ENCODE assay signal across 8 mouse cellular contexts in the genomic region with DNA sequence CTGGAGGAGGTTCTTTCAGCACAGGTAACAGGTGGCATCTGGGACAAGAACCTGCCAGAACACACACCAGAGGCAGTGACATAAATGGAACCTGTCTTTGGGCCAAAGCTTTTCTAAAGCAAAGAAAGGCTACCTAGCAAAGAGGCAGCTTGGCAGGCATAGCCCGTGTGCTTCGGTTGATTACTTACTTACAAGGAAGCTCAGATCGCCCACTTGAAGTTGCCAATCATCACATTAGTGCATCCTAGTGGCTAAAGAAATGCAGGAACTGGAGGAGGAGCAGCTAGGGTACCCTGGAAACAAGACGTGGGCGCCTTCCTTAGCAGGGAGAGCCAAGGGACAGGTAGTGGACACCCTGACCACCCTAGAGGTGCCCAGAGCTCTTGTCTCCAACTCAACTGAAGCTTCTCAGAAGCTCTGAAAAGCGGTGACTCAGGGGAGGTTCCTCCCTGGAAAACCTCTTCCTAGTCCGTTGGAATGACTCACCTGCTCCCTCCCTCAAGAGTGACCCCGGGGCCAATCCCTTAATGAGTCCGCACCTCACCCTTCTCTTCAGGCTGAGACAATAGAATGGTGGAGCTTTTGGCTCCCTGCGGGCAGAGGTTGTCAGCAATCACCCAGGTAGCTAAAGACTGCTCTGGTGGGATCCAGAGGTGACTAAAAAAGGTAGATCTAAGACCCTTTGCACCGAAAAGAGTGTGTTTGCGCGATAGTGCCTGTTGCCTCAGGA. TPM values are rescaled to one million over a fixed set of nuclear protein-coding genes. Genes with fewer than 3 reads are reported as not detected.
DNase-seq lines count a peak whose midpoint lies in the region; ATAC-seq and TF ChIP-seq lines count a peak whose summit lies in the region.

No protein-coding gene starts in this region.

- TF ChIP-seq EP300 in heart, adult 2 months (IDR thresholded peaks at IDR 0.05; ENCODE audit: insufficient read depth, low read depth, low read length), result no peak

- H3K27ac ChIP-seq in heart, embryonic 11.5 days (ENCODE audit: low read depth, low read length), result no peak overlapping the region
- H3K27ac ChIP-seq in heart, adult 2 months, result no peak overlapping the region
- no peak overlapping the region for H3K27ac ChIP-seq in forebrain, embryonic 16.5 days (ENCODE audit: low read length)
- no peak overlapping the region for H3K27ac ChIP-seq in midbrain, embryonic 15.5 days

- no peak overlapping the region for H3K9ac ChIP-seq in heart, embryonic 11.5 days (ENCODE audit: low read depth, low read length)
- H3K9ac ChIP-seq in heart, adult 2 months (ENCODE audit: low read depth, low read length), result no peak overlapping the region
- H3K9ac ChIP-seq in forebrain, embryonic 16.5 days (replicated peaks; ENCODE audit: low read depth, low read length), result no peak overlapping the region
- H3K9ac ChIP-seq in midbrain, embryonic 15.5 days, result no peak overlapping the region

- no peak for TF ChIP-seq POLR2A in heart, adult 2 months (IDR thresholded peaks at IDR 0.05; ENCODE audit: insufficient read depth, low read depth, low read length)

- H3K4me3 ChIP-seq in heart, embryonic 11.5 days (ENCODE audit: low read depth, low read length), result peak overlapping the region; percentile 96; the same call in 1 of the 2 replicates
- no peak overlapping the region for H3K4me3 ChIP-seq in heart, adult 2 months
- no peak overlapping the region; the same call in 1 of the 2 replicates for H3K4me3 ChIP-seq in forebrain, embryonic 16.5 days (replicated peaks; ENCODE audit: low read length)
- H3K4me3 ChIP-seq in midbrain, embryonic 15.5 days, result peak overlapping the region; percentile 98

- TF ChIP-seq CTCF in heart, adult 2 months (IDR thresholded peaks at IDR 0.05), result no peak

- H3K4me1 ChIP-seq in heart, embryonic 11.5 days (ENCODE audit: control insufficient read depth, insufficient read depth, low read length), result peaks cover 7% of the 10 kb centered on the region; the same call in 1 of the 2 replicates
- peaks cover 1% of the 10 kb centered on the region for H3K4me1 ChIP-seq in heart, adult 2 months (ENCODE audit: control insufficient read depth, insufficient read depth, low read length)
- H3K4me1 ChIP-seq in forebrain, embryonic 16.5 days (replicated peaks; ENCODE audit: control insufficient read depth, insufficient read depth, low read length), result peaks cover 21% of the 10 kb centered on the region
- peaks cover 26% of the 10 kb centered on the region for H3K4me1 ChIP-seq in midbrain, embryonic 15.5 days

- 20% methylated on average over 13 of the region's 13 CpGs for WGBS in heart, embryonic 11.5 days (ENCODE audit: insufficient replicate concordance)
- 55% methylated on average over 13 of the region's 13 CpGs for WGBS in heart, adult 2 months
- 11% methylated on average over 13 of the region's 13 CpGs for WGBS in forebrain, embryonic 16.5 days
- 24% methylated on average over 13 of the region's 13 CpGs for WGBS in large intestine, adult 2 months
- WGBS in midbrain, embryonic 15.5 days, result 22% methylated on average over 13 of the region's 13 CpGs

- intact Hi-C loops in heart, adult 2 months (cut with DNase I), result no loop called here

- no peaks in the 10 kb centered on the region for H3K27me3 ChIP-seq in heart, embryonic 11.5 days (ENCODE audit: control insufficient read depth, insufficient read depth, low read length)
- no peaks in the 10 kb centered on the region for H3K27me3 ChIP-seq in heart, adult 2 months (ENCODE audit: control insufficient read depth, insufficient read depth, low read length)
- 0 out of 2 replicates have a peak, but pooled peaks cover 3% of the 10 kb centered on the region for H3K27me3 ChIP-seq in forebrain, embryonic 16.5 days (replicated peaks; ENCODE audit: control insufficient read depth, insufficient read depth, low read length)
- 0 out of 2 replicates have a peak, but pooled peaks cover 5% of the 10 kb centered on the region for H3K27me3 ChIP-seq in midbrain, embryonic 15.5 days (replicated peaks)

- ATAC-seq in heart, embryonic 11.5 days (replicated peaks; ENCODE audit: insufficient number of reproducible peaks, low FRiP score, low TSS enrichment), result no peak
- ATAC-seq in forebrain, embryonic 16.5 days, result no peak
- ATAC-seq in midbrain, embryonic 15.5 days (replicated peaks), result no peak
- no peak for ATAC-seq in megakaryocyte-erythroid progenitor cell, adult 5-6 weeks (replicated peaks; ENCODE audit: low FRiP score, low TSS enrichment, poor library complexity, severe bottlenecking)

- H3K9me3 ChIP-seq in heart, embryonic 11.5 days (replicated peaks; ENCODE audit: control insufficient read depth, low read length), result no peaks in the 10 kb centered on the region
- no peaks in the 10 kb centered on the region for H3K9me3 ChIP-seq in forebrain, embryonic 16.5 days (ENCODE audit: control insufficient read depth, low read length)
- no peaks in the 10 kb centered on the region for H3K9me3 ChIP-seq in midbrain, embryonic 15.5 days

- H3K36me3 ChIP-seq in heart, embryonic 11.5 days (ENCODE audit: control insufficient read depth, insufficient read depth, low read length), result 0 out of 2 replicates have a peak, but pooled peaks cover 2% of the 10 kb centered on the region
- peaks cover 5% of the 10 kb centered on the region for H3K36me3 ChIP-seq in heart, adult 2 months (ENCODE audit: control insufficient read depth, insufficient read depth, low read length)
- no peaks in the 10 kb centered on the region for H3K36me3 ChIP-seq in forebrain, embryonic 16.5 days (ENCODE audit: control insufficient read depth, insufficient read depth)
- 0 out of 2 replicates have a peak, but pooled peaks cover 7% of the 10 kb centered on the region for H3K36me3 ChIP-seq in midbrain, embryonic 15.5 days (replicated peaks)

- H3K4me2 ChIP-seq in heart, embryonic 11.5 days, result peak overlapping the region; percentile 98
- H3K4me2 ChIP-seq in forebrain, embryonic 16.5 days (ENCODE audit: low read length), result peak overlapping the region; percentile 96
- H3K4me2 ChIP-seq in midbrain, embryonic 15.5 days, result peak overlapping the region; percentile 93

- H3K79me2 ChIP-seq in heart, adult 2 months (replicated peaks; ENCODE audit: control insufficient read depth, insufficient read depth, low read length), result no peaks in the 10 kb centered on the region; the same call in 1 of the 2 replicates

- DNase-seq in heart, adult 2 months, result no peak
- peak; percentile 77 for DNase-seq in large intestine, adult 2 months (ENCODE audit: low read depth, low spot score)
- DNase-seq in ovary, postnatal 14 days (ENCODE audit: low spot score), result no peak
- no peak for DNase-seq in urinary bladder, postnatal 25 days (ENCODE audit: low spot score)

RNA-seq across cellular contexts. Expression of a gene that starts 1.8 kb away (rescaled TPM):
- 18.1 and 20.1 TPM in 2 replicates for polyA plus RNA-seq in heart, embryonic 11.5 days (2014; fragmentation: Nextera tagmentation; extraction: Ambion mirVana)
- total RNA-seq in heart, adult 2 months (2021), result 10 to 100 TPM; 26.2 to 26.4 TPM
- polyA plus RNA-seq in heart, adult 2 months (2012; rRNA removed), result 9.0 and 10.8 TPM in 2 replicates
- 19.9 and 20.4 TPM in 2 replicates for polyA plus RNA-seq in forebrain, embryonic 16.5 days (2015; fragmentation: Nextera tagmentation; extraction: Ambion mirVana)
- 13.6 and 15.3 TPM in 2 replicates for polyA plus RNA-seq in large intestine, adult 2 months (2012; rRNA removed)
- polyA plus RNA-seq in midbrain, embryonic 15.5 days (2015; fragmentation: Nextera tagmentation; extraction: Ambion mirVana), result 17.3 and 17.8 TPM in 2 replicates
- total RNA-seq in megakaryocyte-erythroid progenitor cell, adult 5-6 weeks (2014; fragmentation: Nextera tagmentation), result 30.8 and 37.3 TPM in 2 replicates
- 21.4 and 22.3 TPM in 2 replicates for total RNA-seq in megakaryocyte-erythroid progenitor cell, adult 5-6 weeks (2017)

Comparison
In these comparisons a context has a peak if more than half of its experiments do, and no peak if none do; other contexts are left out.
1. H3K4me3 ChIP-seq: peak in heart, embryonic 11.5 days (single experiment) and midbrain, embryonic 15.5 days (single experiment); none in heart, adult 2 months (single experiment) and forebrain, embryonic 16.5 days (single experiment).
2. Peak in every context shown above with its lines, with median percentiles within 50 percentile points of each other: H3K4me2 ChIP-seq.